Mouse (Mus musculus): ENCODE measurements around the gene Scyl1. TPM values are rescaled to one million over a fixed set of nuclear protein-coding genes. Genes with fewer than 3 reads are reported as not detected.

Gene Scyl1
- polyA plus RNA-seq, 1 experiment, result 158 TPM

DNA sequence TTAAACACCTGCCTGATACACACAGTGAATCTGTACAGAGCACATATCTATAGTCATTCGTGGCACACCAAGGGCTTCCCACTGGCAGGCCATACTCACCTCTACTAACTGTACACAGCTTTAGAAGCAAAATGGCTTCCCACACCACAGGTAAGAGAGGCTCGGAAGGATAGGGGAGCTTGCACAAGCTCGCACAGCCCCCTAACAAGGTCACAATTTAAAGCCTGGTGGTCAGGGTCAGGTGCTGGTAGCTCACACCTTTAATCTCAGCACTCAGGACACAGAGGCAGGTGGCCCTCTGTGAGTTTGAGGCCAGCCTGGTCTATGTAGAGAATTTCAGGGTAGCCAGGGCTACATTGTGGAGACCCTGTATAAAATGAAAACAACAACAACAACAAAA is 42.3 kb upstream of the Scyl1 start:
- H3K27ac ChIP-seq (ENCODE audit: insufficient read depth, low read length), result peak overlapping the region; percentile 56
- no peak for TF ChIP-seq CTCF (IDR thresholded peaks at IDR 0.05; ENCODE audit: borderline replicate concordance, insufficient read depth, low read depth, low read length)
- TF ChIP-seq POLR2A (IDR thresholded peaks at IDR 0.05; ENCODE audit: borderline replicate concordance, insufficient read depth, low read length), result no peak
- H3K27me3 ChIP-seq (ENCODE audit: control insufficient read depth, insufficient read depth, low read length), result no peaks in the 10 kb centered on the region
- WGBS, result 83% methylated on average over 3 of the region's 3 CpGs
- DNase-seq, result no peak
- H3K4me1 ChIP-seq (ENCODE audit: control insufficient read depth, insufficient read depth, low read length), result peaks cover 33% of the 10 kb centered on the region
- no peak overlapping the region for H3K4me3 ChIP-seq (replicated peaks; ENCODE audit: insufficient read depth, low read depth, low read length)

DNA sequence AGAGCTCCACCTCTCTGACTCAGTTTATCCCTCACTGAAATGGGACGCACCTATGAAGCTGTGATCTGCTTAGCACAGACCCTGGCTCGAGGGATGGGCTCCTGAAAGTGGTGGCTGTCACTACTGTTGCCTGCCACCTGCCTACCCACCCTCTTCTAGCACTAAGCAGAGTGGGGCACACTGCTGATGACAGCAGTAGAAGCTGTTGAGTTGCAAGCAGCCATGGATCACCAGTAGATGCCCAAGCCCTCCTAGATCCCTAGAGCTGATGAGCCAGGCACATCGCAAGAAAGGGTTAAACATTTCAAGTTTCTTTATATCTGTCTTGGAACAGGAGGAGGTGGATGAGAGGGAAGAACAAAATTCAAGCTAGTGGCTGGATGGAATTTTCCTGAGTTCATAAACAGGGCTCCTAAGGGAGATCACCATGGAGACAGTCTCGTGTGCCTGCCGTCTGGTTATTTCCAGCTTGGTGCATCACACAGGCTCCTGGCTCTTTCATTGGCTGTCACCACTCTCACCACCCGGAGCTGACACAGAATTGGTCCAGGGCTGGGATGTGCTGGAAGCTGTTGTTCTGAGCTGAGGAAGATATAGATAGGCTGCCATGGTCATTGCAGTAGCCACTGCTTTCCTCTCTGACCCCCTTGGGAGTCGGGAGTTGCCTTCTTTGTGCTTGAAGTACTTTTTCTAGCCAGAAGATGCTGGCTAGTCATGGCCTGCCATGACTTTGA is 40.7 kb upstream of the Scyl1 start:
- TF ChIP-seq CTCF (IDR thresholded peaks at IDR 0.05; ENCODE audit: borderline replicate concordance, insufficient read depth, low read depth, low read length) (no peak), POLR2A (IDR thresholded peaks at IDR 0.05; ENCODE audit: borderline replicate concordance, insufficient read depth, low read length) (peak; percentile 52; the same call in 1 of the 2 replicates)

DNA sequence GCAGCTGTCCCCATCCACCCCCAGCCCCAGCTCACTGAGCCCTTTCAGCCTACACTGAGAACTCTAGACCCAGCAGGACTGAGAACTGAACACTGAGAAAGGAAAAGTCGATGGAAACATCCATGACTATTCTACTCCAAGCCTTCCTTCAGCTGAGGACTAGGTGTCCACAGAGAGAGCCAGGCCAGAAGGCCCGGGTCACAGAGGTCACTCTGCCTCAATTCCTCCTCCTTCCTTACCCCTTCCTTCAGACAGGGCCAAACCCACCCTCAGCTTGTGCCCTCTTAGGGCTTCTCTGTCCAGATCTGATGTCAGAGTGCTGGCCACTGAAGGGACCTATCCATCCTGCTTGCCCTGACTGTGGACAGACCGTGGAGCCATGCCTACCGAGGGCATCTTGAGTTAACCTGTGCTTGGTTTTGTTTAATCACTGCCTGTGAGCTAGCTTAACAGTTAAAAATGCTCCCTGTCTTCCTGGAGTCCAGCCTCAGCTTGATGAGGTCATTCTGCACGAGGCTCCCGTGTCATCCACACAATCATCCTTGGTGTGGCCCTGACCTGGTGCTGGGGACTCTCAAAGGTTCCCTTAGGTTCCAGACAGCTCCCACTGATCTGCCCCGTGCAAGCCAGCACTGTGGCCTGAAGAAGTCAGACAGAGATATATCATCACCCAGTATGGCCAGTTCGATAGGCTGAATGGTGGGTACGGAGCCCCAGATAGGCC is 39.8 kb upstream of the Scyl1 start:
- H3K4me3 ChIP-seq (replicated peaks; ENCODE audit: insufficient read depth, low read depth, low read length), result no peak overlapping the region
- peaks cover 28% of the 10 kb centered on the region for H3K4me1 ChIP-seq (ENCODE audit: control insufficient read depth, insufficient read depth, low read length)
- peak overlapping the region; percentile 98 for H3K27ac ChIP-seq (ENCODE audit: insufficient read depth, low read length)
- WGBS, result 54% methylated on average over 9 of the region's 9 CpGs
- H3K27me3 ChIP-seq (ENCODE audit: control insufficient read depth, insufficient read depth, low read length), result no peaks in the 10 kb centered on the region
- DNase-seq, result no peak
- TF ChIP-seq POLR2A (IDR thresholded peaks at IDR 0.05; ENCODE audit: borderline replicate concordance, insufficient read depth, low read length), result no peak
- TF ChIP-seq CTCF (IDR thresholded peaks at IDR 0.05; ENCODE audit: borderline replicate concordance, insufficient read depth, low read depth, low read length), result no peak

More for the DNA sequence above, 40.7 kb upstream of the Scyl1 start:
- peak overlapping the region; percentile 98 for H3K27ac ChIP-seq (ENCODE audit: insufficient read depth, low read length)
- 18% methylated on average over 7 of the region's 7 CpGs for whole genome bisulfite sequencing
- peak; percentile 84 to 96 for DNase-seq
- no peak overlapping the region for H3K4me3 ChIP-seq (replicated peaks; ENCODE audit: insufficient read depth, low read depth, low read length)
- peaks cover 27% of the 10 kb centered on the region for H3K4me1 ChIP-seq (ENCODE audit: control insufficient read depth, insufficient read depth, low read length)
- H3K27me3 ChIP-seq (ENCODE audit: control insufficient read depth, insufficient read depth, low read length), result no peaks in the 10 kb centered on the region

DNA sequence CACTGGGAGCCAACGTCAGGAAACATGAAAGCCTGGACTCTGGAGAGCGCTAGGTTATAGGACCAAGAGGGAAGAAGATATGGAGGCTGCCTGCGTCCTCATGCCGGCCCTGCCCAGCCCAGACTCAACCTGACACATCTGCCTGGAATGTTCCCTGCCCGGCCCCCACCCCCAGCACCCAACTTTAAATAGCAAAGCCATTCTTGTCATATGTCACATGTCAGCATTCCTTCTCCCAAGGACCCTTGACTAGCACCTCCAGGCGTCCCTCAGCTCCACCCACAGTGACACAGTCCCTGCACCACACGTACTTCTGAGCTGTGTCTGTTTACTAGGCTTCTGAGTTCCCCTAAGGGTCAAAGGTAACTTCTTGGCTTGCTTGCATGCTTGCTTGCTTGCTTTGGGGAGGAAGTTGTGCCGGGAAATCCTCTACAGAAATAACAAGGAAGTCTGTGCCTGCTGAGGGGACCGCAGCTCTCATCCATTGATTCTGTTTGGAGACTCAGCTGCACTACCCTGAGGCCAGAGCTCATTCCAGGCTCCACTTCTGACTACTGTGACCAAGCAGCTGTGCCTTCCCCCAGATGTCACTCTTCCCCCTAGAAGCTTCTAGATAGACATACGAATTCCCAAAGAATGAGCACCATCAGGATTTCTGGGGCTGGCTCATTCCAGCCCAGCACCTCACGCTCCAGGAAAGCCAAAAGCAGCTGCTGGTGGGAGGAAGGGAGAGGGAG is 39.1 kb upstream of the Scyl1 start:
- no peak for DNase-seq
- 73% methylated on average over 11 of the region's 11 CpGs for WGBS
- peaks cover 30% of the 10 kb centered on the region for H3K4me1 ChIP-seq (ENCODE audit: control insufficient read depth, insufficient read depth, low read length)
- no peak overlapping the region for H3K4me3 ChIP-seq (replicated peaks; ENCODE audit: insufficient read depth, low read depth, low read length)
- H3K27me3 ChIP-seq (ENCODE audit: control insufficient read depth, insufficient read depth, low read length), result no peaks in the 10 kb centered on the region
- H3K27ac ChIP-seq (ENCODE audit: insufficient read depth, low read length), result peak overlapping the region; percentile 98; the same call in 1 of the 2 replicates
- TF ChIP-seq POLR2A (IDR thresholded peaks at IDR 0.05; ENCODE audit: borderline replicate concordance, insufficient read depth, low read length) (no peak), CTCF (IDR thresholded peaks at IDR 0.05; ENCODE audit: borderline replicate concordance, insufficient read depth, low read depth, low read length) (no peak)

DNA sequence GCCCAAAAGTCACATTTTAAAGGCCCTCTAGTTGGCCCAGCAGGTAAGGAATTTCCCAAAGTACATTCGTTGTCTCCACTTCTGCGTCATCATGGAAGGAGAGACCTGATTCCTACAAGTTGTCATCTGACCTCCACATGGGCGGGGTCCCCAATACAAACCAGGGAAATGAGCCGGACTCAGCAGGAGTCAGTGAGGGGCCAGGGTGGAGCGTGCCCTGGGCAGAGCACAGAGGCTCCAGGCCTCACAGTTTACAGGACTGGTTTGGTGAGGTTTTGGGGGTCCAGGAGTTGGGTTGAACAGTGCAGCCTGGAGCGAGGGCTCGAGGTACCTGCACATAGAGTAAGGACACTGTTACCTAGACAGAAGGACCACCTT is 38.5 kb upstream of the Scyl1 start:
- TF ChIP-seq CTCF (IDR thresholded peaks at IDR 0.05; ENCODE audit: borderline replicate concordance, insufficient read depth, low read depth, low read length), result no peak
- no peak for TF ChIP-seq POLR2A (IDR thresholded peaks at IDR 0.05; ENCODE audit: borderline replicate concordance, insufficient read depth, low read length)
- DNase-seq, result no peak
- Histone ChIP-seq H3K27ac (ENCODE audit: insufficient read depth, low read length) (peak overlapping the region; percentile 44; the same call in 1 of the 2 replicates), H3K27me3 (ENCODE audit: control insufficient read depth, insufficient read depth, low read length) (no peaks in the 10 kb centered on the region), H3K4me1 (ENCODE audit: control insufficient read depth, insufficient read depth, low read length) (peaks cover 30% of the 10 kb centered on the region), H3K4me3 (replicated peaks; ENCODE audit: insufficient read depth, low read depth, low read length) (no peak overlapping the region)
- 70% methylated on average over 7 of the region's 7 CpGs for WGBS

DNA sequence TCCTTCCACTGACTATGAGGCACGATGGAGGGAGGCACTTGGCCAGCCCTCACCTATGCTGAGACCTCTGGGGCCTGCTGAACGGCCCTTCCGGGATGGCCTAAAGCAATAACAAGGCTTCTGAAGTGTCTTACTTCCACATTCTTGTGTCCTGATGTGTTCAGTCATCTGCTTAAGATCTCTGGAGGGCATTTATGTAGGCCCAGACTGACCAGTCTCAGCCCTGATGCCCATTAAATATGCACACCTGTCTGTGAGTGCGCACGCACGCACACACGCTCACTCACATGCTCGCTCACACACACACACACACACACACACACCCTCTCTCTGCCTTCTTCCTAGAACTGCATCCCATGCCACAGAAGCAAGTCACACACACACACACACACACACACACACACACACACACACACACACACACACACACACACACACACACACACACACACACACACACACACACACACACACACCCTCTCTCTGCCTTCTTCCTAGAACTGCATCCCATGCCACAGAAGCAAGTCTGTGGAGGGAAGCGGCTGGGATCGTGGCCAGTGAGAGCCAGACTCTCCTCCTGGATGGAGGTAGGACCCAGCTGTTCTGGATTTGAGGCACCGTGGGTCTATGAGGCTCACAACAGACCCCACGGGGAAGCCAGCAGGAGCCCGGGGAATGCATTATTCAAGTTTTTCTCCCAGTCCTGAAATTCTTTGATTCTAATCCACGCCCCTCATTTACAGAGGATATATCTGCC is 37.9 kb upstream of the Scyl1 start:
- Histone ChIP-seq H3K4me3 (replicated peaks; ENCODE audit: insufficient read depth, low read depth, low read length) (no peak overlapping the region), H3K27ac (ENCODE audit: insufficient read depth, low read length) (peak overlapping the region; percentile 44; the same call in 1 of the 2 replicates), H3K27me3 (ENCODE audit: control insufficient read depth, insufficient read depth, low read length) (no peaks in the 10 kb centered on the region), H3K4me1 (ENCODE audit: control insufficient read depth, insufficient read depth, low read length) (peaks cover 32% of the 10 kb centered on the region)
- DNase-seq, result no peak
- no peak for TF ChIP-seq CTCF (IDR thresholded peaks at IDR 0.05; ENCODE audit: borderline replicate concordance, insufficient read depth, low read depth, low read length)
- no peak for TF ChIP-seq POLR2A (IDR thresholded peaks at IDR 0.05; ENCODE audit: borderline replicate concordance, insufficient read depth, low read length)
- 54% methylated on average over 14 of the region's 14 CpGs for whole genome bisulfite sequencing

DNA sequence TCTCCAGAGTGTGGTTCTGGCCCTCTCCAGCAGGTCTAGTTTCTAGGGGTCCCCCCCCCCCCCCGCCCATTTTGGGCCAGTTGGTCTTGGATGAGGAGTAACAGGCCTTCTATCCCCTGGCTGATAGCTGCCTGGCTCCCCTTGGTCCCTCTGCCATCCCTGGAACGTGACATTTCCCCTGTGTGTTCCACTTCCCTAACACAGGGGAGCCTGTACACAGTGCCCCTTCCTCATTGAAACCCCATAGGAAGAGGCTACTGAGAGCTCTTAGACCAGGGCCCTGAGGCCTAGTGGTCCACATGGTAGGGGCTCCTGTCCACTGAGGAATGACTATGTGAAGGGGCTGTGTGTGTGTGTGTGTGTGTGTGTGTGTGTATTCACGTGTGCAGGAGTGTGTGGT is 36.5 kb upstream of the Scyl1 start:
- no peaks in the 10 kb centered on the region for H3K27me3 ChIP-seq (ENCODE audit: control insufficient read depth, insufficient read depth, low read length)
- TF ChIP-seq CTCF (IDR thresholded peaks at IDR 0.05; ENCODE audit: borderline replicate concordance, insufficient read depth, low read depth, low read length) (no peak), POLR2A (IDR thresholded peaks at IDR 0.05; ENCODE audit: borderline replicate concordance, insufficient read depth, low read length) (no peak)
- DNase-seq, result no peak
- H3K4me3 ChIP-seq (replicated peaks; ENCODE audit: insufficient read depth, low read depth, low read length), result no peak overlapping the region
- H3K4me1 ChIP-seq (ENCODE audit: control insufficient read depth, insufficient read depth, low read length), result peaks cover 32% of the 10 kb centered on the region
- 61% methylated on average over 3 of the region's 3 CpGs for WGBS
- no peak overlapping the region for H3K27ac ChIP-seq (ENCODE audit: insufficient read depth, low read length)
